ENCODE assay signal across 8 mouse cellular contexts in genomic region chrX:48340441-48341049, GRCm38 (mm10). TPM values are rescaled to one million over a fixed set of nuclear protein-coding genes. Genes with fewer than 3 reads are reported as not detected.
DNase-seq lines count a peak whose midpoint lies in the region; ATAC-seq and TF ChIP-seq lines count a peak whose summit lies in the region.

No protein-coding gene starts in this region.

- peak overlapping the region; percentile 60 for H3K4me2 ChIP-seq in stomach, embryonic 16.5 days (ENCODE audit: low read depth, low read length)

- H3K36me3 ChIP-seq in heart, adult 2 months (ENCODE audit: control insufficient read depth, insufficient read depth, low read length), result no peaks in the 10 kb centered on the region
- H3K36me3 ChIP-seq in kidney, adult 2 months (ENCODE audit: control insufficient read depth, insufficient read depth, low read length), result no peaks in the 10 kb centered on the region
- H3K36me3 ChIP-seq in stomach, embryonic 16.5 days (ENCODE audit: control insufficient read depth, insufficient read depth, low read length), result no peaks in the 10 kb centered on the region

- no peak for TF ChIP-seq POLR2A in heart, adult 2 months (IDR thresholded peaks at IDR 0.05; ENCODE audit: insufficient read depth, low read depth, low read length)
- no peak for TF ChIP-seq POLR2A in kidney, adult 2 months (IDR thresholded peaks at IDR 0.05; ENCODE audit: low read depth, low read length)

- no peak for TF ChIP-seq CTCF in heart, adult 2 months (IDR thresholded peaks at IDR 0.05)
- TF ChIP-seq CTCF in kidney, adult 2 months (conservative IDR thresholded peaks at IDR 0.05; ENCODE audit: insufficient read depth, insufficient read length, low read depth, low read length), result no peak

- no peaks in the 10 kb centered on the region for H3K27me3 ChIP-seq in heart, adult 2 months (ENCODE audit: control insufficient read depth, insufficient read depth, low read length)
- no peaks in the 10 kb centered on the region for H3K27me3 ChIP-seq in kidney, adult 2 months (replicated peaks; ENCODE audit: control insufficient read depth, insufficient read depth, low read length)
- H3K27me3 ChIP-seq in stomach, embryonic 16.5 days (ENCODE audit: control insufficient read depth, insufficient read depth, low read length), result no peaks in the 10 kb centered on the region

- no peaks in the 10 kb centered on the region for H3K4me1 ChIP-seq in heart, adult 2 months (ENCODE audit: control insufficient read depth, insufficient read depth, low read length)
- H3K4me1 ChIP-seq in kidney, adult 2 months (ENCODE audit: control insufficient read depth, insufficient read depth, low read length), result no peaks in the 10 kb centered on the region; the same call in 1 of the 2 replicates
- no peaks in the 10 kb centered on the region for H3K4me1 ChIP-seq in stomach, embryonic 16.5 days (ENCODE audit: control insufficient read depth, insufficient read depth, low read length)

- H3K9ac ChIP-seq in heart, adult 2 months (ENCODE audit: low read depth, low read length), result peak overlapping the region; percentile 89
- H3K9ac ChIP-seq in stomach, embryonic 16.5 days (ENCODE audit: low read length), result peak overlapping the region; percentile 77

- WGBS in heart, adult 2 months, result 11% methylated on average over 34 of the region's 35 CpGs
- 4% methylated on average over 34 of the region's 35 CpGs for WGBS in kidney, adult 2 months
- 14% methylated on average over 35 of the region's 35 CpGs for WGBS in stomach, embryonic 16.5 days

- TF ChIP-seq EP300 in heart, adult 2 months (IDR thresholded peaks at IDR 0.05; ENCODE audit: insufficient read depth, low read depth, low read length), result no peak

- H3K79me2 ChIP-seq in heart, adult 2 months (replicated peaks; ENCODE audit: control insufficient read depth, insufficient read depth, low read length), result no peaks in the 10 kb centered on the region

- H3K4me3 ChIP-seq in heart, adult 2 months, result peak overlapping the region; percentile 65
- H3K4me3 ChIP-seq in kidney, adult 2 months (ENCODE audit: insufficient read depth, low read depth, low read length), result peak overlapping the region; percentile 92
- H3K4me3 ChIP-seq in stomach, embryonic 16.5 days (replicated peaks; ENCODE audit: low read length), result peak overlapping the region; percentile 61

- H3K9me3 ChIP-seq in stomach, embryonic 16.5 days (replicated peaks; ENCODE audit: control insufficient read depth, low read length), result no peaks in the 10 kb centered on the region

- H3K27ac ChIP-seq in heart, adult 2 months, result peak overlapping the region; percentile 62
- H3K27ac ChIP-seq in kidney, adult 2 months (ENCODE audit: insufficient read depth, low read depth, low read length), result no peak overlapping the region
- H3K27ac ChIP-seq in stomach, embryonic 16.5 days (ENCODE audit: low read length), result peak overlapping the region; percentile 79; the same call in 1 of the 2 replicates

- intact Hi-C loops in heart, adult 2 months (cut with DNase I), result loop anchor here (2.0 to 5.0 kb wide), 2 partner anchors 54 to 133 kb away; partner anchors contain the start of gene Zdhhc9

- no peak for ATAC-seq in stomach, embryonic 16.5 days (ENCODE audit: insufficient read depth, low FRiP score)

- DNase-seq in right cerebral cortex, postnatal 4 days, result peak; percentile 4
- DNase-seq in right cerebral cortex, postnatal 25 days, result no peak
- peak; percentile 28 for DNase-seq in cerebellum, adult 9-10 months
- DNase-seq in heart, adult 2 months, result peak; percentile 11 to 43
- DNase-seq in kidney, adult 2 months, result peak; percentile 16
- DNase-seq in lung, postnatal 14 days, result peak; percentile 9
- no peak for DNase-seq in right cerebral cortex, postnatal 36 days (ENCODE audit: low spot score in 2 of 2)

RNA-seq across cellular contexts. Expression of gene Bcorl1, which starts 0.6 kb away (rescaled TPM):
- total RNA-seq in heart, adult 2 months (2021), result 1 to 10 TPM; 5.7 to 6.0 TPM
- 2.2 and 2.3 TPM in 2 replicates for polyA plus RNA-seq in heart, adult 2 months (2012; rRNA removed)
- polyA plus RNA-seq in kidney, adult 2 months (2012; rRNA removed), result 3.5 and 3.8 TPM in 2 replicates
- polyA plus RNA-seq in stomach, embryonic 16.5 days (2015; fragmentation: Nextera tagmentation; extraction: Ambion mirVana), result 5.2 TPM in 2 replicates

Comparison
In these comparisons a context has a peak if more than half of its experiments do, and no peak if none do; other contexts are left out.
1. DNase-seq: peak in right cerebral cortex, postnatal 4 days (single experiment), cerebellum, adult 9-10 months (single experiment), heart, adult 2 months (2 of 2), kidney, adult 2 months (single experiment) and lung, postnatal 14 days (single experiment); none in right cerebral cortex, postnatal 25 days (single experiment) and right cerebral cortex, postnatal 36 days (0 of 2).
2. Peak in every context shown above with its lines, with median percentiles within 50 percentile points of each other: H3K4me3 ChIP-seq.